Mouse (Mus musculus): Measurements from ENCODE around the gene Itga2.

Itga2 gene

GRCm38 (mm10) chr13:114809624-114810210, 122.2 kb downstream of the Itga2 start:
- no peak for DNase-seq

DNA sequence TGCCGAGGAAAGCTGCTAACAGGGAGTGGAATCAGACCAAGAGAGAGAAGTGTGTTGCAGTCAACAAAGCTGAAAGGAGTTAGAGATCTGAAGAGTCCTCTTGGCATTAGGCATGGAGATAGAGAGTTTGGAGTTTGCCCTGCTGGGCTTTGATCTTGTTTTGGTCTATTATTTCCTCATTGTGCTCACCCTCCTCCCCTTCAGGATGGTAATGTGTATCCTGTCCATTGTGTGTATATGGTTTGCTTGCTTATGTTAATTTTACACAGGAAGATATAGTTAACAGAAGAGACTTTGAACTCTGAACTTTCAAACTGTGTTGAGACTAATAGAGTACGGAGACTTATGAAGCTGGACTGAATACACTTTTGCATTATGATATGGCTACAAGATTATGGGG, 128.9 kb downstream of the Itga2 start:
- no peak for DNase-seq

DNA sequence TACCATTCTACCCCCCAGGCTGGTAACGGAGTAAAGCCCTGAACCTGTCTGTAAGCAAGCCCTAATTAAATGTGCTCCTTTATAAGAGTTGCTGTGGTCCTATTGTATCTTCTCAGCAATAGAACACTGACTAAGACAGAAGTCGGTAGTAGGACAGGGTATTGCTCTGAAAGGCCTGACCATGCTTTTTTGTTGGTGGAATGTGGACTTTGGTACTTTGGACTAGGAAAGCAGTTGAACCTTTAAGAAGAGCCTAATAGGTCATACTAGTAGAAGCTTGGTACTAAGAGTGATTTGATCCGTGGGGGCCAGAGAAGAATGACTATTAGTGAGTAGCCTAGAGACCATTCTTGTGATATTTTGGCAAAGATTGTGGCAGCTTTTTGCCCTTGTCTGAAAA, 130.0 kb downstream of the Itga2 start:
- no peak for DNase-seq

- peak; percentile 58 for DNase-seq
Observed at GRCm38 (mm10) chr13:114793250-114794030, 138.5 kb downstream of the Itga2 start.

GRCm38 (mm10) chr13:114791511-114791910, 140.4 kb downstream of the Itga2 start:
- DNase-seq: no peak
